Mouse (Mus musculus): ENCODE results near the gene Actn4. TPM values are rescaled to one million over a fixed set of nuclear protein-coding genes. Genes with fewer than 3 reads are reported as not detected.
A peak's percentile ranks its signal among the peaks of the same experiment; 100 is the strongest.
"Not testable (repeated sequence)": the region's sequence is repeated elsewhere in the genome, so short reads cannot be mapped to it uniquely, and the experiment has no call there.

The Actn4 gene
- polyA plus RNA-seq, 1 experiment: 129 TPM

GRCm38 (mm10) chr7:28969271-28969670, 7.1 kb upstream of the Actn4 start:
- Histone ChIP-seq H3K4me1 (ENCODE audit: control insufficient read depth, insufficient read depth, low read length) (no peaks in the 10 kb centered on the region), H3K27ac (ENCODE audit: insufficient read depth, low read length) (no peak overlapping the region), H3K4me3 (replicated peaks; ENCODE audit: insufficient read depth, low read depth, low read length) (no peak overlapping the region), H3K27me3 (ENCODE audit: control insufficient read depth, insufficient read depth, low read length) (no peaks in the 10 kb centered on the region)
- TF ChIP-seq CTCF (IDR thresholded peaks at IDR 0.05; ENCODE audit: borderline replicate concordance, insufficient read depth, low read depth, low read length) (no peak), POLR2A (IDR thresholded peaks at IDR 0.05; ENCODE audit: borderline replicate concordance, insufficient read depth, low read length) (no peak)
- no peak for DNase-seq
- 70% methylated on average over 1 of the region's 1 CpGs for WGBS

- not testable (repeated sequence) for H3K4me3 ChIP-seq (replicated peaks; ENCODE audit: insufficient read depth, low read depth, low read length); DNase-seq; H3K27me3 ChIP-seq (ENCODE audit: control insufficient read depth, insufficient read depth, low read length); H3K4me1 ChIP-seq (ENCODE audit: control insufficient read depth, insufficient read depth, low read length); H3K27ac ChIP-seq (ENCODE audit: insufficient read depth, low read length)
- WGBS: 98% methylated on average over 8 of the region's 8 CpGs
Observed at GRCm38 (mm10) chr7:28968120-28968519, 6.0 kb upstream of the Actn4 start.

- H3K4me3 ChIP-seq (replicated peaks; ENCODE audit: insufficient read depth, low read depth, low read length): no peak overlapping the region
- TF ChIP-seq POLR2A (IDR thresholded peaks at IDR 0.05; ENCODE audit: borderline replicate concordance, insufficient read depth, low read length) (no peak), CTCF (IDR thresholded peaks at IDR 0.05; ENCODE audit: borderline replicate concordance, insufficient read depth, low read depth, low read length) (no peak)
- no peak for DNase-seq
- H3K27ac ChIP-seq (ENCODE audit: insufficient read depth, low read length): no peak overlapping the region
- WGBS: 83% methylated on average over 4 of the region's 4 CpGs
- H3K27me3 ChIP-seq (ENCODE audit: control insufficient read depth, insufficient read depth, low read length): no peaks in the 10 kb centered on the region
- H3K4me1 ChIP-seq (ENCODE audit: control insufficient read depth, insufficient read depth, low read length): no peaks in the 10 kb centered on the region
Observed at GRCm38 (mm10) chr7:28966751-28967505, 4.8 kb upstream of the Actn4 start.

GRCm38 (mm10) chr7:28966181-28966580, 4.0 kb upstream of the Actn4 start:
- no peak for DNase-seq
- no peak for TF ChIP-seq POLR2A (IDR thresholded peaks at IDR 0.05; ENCODE audit: borderline replicate concordance, insufficient read depth, low read length)
- no peak for TF ChIP-seq CTCF (IDR thresholded peaks at IDR 0.05; ENCODE audit: borderline replicate concordance, insufficient read depth, low read depth, low read length)
- 70% methylated on average over 4 of the region's 5 CpGs for WGBS

GRCm38 (mm10) chr7:28965346-28965840, 3.3 kb upstream of the Actn4 start:
- no peak for TF ChIP-seq CTCF (IDR thresholded peaks at IDR 0.05; ENCODE audit: borderline replicate concordance, insufficient read depth, low read depth, low read length)
- no peak for TF ChIP-seq POLR2A (IDR thresholded peaks at IDR 0.05; ENCODE audit: borderline replicate concordance, insufficient read depth, low read length)
- Histone ChIP-seq H3K27ac (ENCODE audit: insufficient read depth, low read length) (no peak overlapping the region), H3K4me1 (ENCODE audit: control insufficient read depth, insufficient read depth, low read length) (peaks cover 4% of the 10 kb centered on the region; the same call in 1 of the 2 replicates), H3K27me3 (ENCODE audit: control insufficient read depth, insufficient read depth, low read length) (no peaks in the 10 kb centered on the region), H3K4me3 (replicated peaks; ENCODE audit: insufficient read depth, low read depth, low read length) (no peak overlapping the region)
- 86% methylated on average over 5 of the region's 5 CpGs for WGBS
- no peak for DNase-seq

More at GRCm38 (mm10) chr7:28966181-28966580, 4.0 kb upstream of the Actn4 start:
- Histone ChIP-seq H3K4me3 (replicated peaks; ENCODE audit: insufficient read depth, low read depth, low read length) (no peak overlapping the region), H3K4me1 (ENCODE audit: control insufficient read depth, insufficient read depth, low read length) (no peaks in the 10 kb centered on the region), H3K27me3 (ENCODE audit: control insufficient read depth, insufficient read depth, low read length) (no peaks in the 10 kb centered on the region), H3K27ac (ENCODE audit: insufficient read depth, low read length) (no peak overlapping the region)

GRCm38 (mm10) chr7:28963399-28963923, 1.3 kb upstream of the Actn4 start:
- Histone ChIP-seq H3K27ac (ENCODE audit: insufficient read depth, low read length) (no peak overlapping the region), H3K27me3 (ENCODE audit: control insufficient read depth, insufficient read depth, low read length) (no peaks in the 10 kb centered on the region), H3K4me1 (ENCODE audit: control insufficient read depth, insufficient read depth, low read length) (peaks cover 10% of the 10 kb centered on the region; the same call in 1 of the 2 replicates), H3K4me3 (replicated peaks; ENCODE audit: insufficient read depth, low read depth, low read length) (no peak overlapping the region)
- WGBS: 91% methylated on average over 3 of the region's 3 CpGs
- no peak for TF ChIP-seq POLR2A (IDR thresholded peaks at IDR 0.05; ENCODE audit: borderline replicate concordance, insufficient read depth, low read length)
- TF ChIP-seq CTCF (IDR thresholded peaks at IDR 0.05; ENCODE audit: borderline replicate concordance, insufficient read depth, low read depth, low read length): no peak
- no peak for DNase-seq

GRCm38 (mm10) chr7:28961584-28961926, 585 bp downstream of the Actn4 start:
- H3K4me1 ChIP-seq (ENCODE audit: control insufficient read depth, insufficient read depth, low read length): peaks cover 13% of the 10 kb centered on the region; the same call in 1 of the 2 replicates
- H3K27me3 ChIP-seq (ENCODE audit: control insufficient read depth, insufficient read depth, low read length): no peaks in the 10 kb centered on the region
- no peak for TF ChIP-seq POLR2A (IDR thresholded peaks at IDR 0.05; ENCODE audit: borderline replicate concordance, insufficient read depth, low read length)
- no peak for TF ChIP-seq CTCF (IDR thresholded peaks at IDR 0.05; ENCODE audit: borderline replicate concordance, insufficient read depth, low read depth, low read length)
- H3K4me3 ChIP-seq (replicated peaks; ENCODE audit: insufficient read depth, low read depth, low read length): peak overlapping the region; percentile 92
- H3K27ac ChIP-seq (ENCODE audit: insufficient read depth, low read length): peak overlapping the region; percentile 84
- DNase-seq: no peak
- WGBS: under 1% methylated on average over 7 of the region's 7 CpGs

Measured in cerebellum, adult 2 months (tissue).